Mouse (Mus musculus): ENCODE data around the gene Itpr2. TPM values are rescaled to one million over a fixed set of nuclear protein-coding genes. Genes with fewer than 3 reads are reported as not detected.
"Not testable (repeated sequence)": the region's sequence is repeated elsewhere in the genome, so short reads cannot be mapped to it uniquely, and the experiment has no call there.

The Itpr2 gene
- total RNA-seq, 2 experiments from 2014 or later = 15.6 to 22.1 TPM

GRCm38 (mm10) chr6:146478888-146479683 lies 22.9 kb downstream of the Itpr2 start:
- TF ChIP-seq CTCF (conservative IDR thresholded peaks at IDR 0.05) = no peak
- DNase-seq (ENCODE audit: low spot score in 2 of 2) = no peak
- Histone ChIP-seq H3K4me3 (no peak overlapping the region), H3K27ac (no peak overlapping the region)

GRCm38 (mm10) chr6:146476865-146477264 lies 25.2 kb downstream of the Itpr2 start:
- no peak for DNase-seq (ENCODE audit: low spot score in 2 of 2)

GRCm38 (mm10) chr6:146474166-146474565 lies 27.9 kb downstream of the Itpr2 start:
- H3K27ac ChIP-seq = no peak overlapping the region
- no peak for DNase-seq (ENCODE audit: low spot score in 2 of 2)
- no peak for TF ChIP-seq CTCF (conservative IDR thresholded peaks at IDR 0.05)
- no peak overlapping the region for H3K4me3 ChIP-seq

More at GRCm38 (mm10) chr6:146476865-146477264, 25.2 kb downstream of the Itpr2 start:
- no peak for TF ChIP-seq CTCF (conservative IDR thresholded peaks at IDR 0.05)
- Histone ChIP-seq H3K27ac (no peak overlapping the region), H3K4me3 (no peak overlapping the region)

DNA sequence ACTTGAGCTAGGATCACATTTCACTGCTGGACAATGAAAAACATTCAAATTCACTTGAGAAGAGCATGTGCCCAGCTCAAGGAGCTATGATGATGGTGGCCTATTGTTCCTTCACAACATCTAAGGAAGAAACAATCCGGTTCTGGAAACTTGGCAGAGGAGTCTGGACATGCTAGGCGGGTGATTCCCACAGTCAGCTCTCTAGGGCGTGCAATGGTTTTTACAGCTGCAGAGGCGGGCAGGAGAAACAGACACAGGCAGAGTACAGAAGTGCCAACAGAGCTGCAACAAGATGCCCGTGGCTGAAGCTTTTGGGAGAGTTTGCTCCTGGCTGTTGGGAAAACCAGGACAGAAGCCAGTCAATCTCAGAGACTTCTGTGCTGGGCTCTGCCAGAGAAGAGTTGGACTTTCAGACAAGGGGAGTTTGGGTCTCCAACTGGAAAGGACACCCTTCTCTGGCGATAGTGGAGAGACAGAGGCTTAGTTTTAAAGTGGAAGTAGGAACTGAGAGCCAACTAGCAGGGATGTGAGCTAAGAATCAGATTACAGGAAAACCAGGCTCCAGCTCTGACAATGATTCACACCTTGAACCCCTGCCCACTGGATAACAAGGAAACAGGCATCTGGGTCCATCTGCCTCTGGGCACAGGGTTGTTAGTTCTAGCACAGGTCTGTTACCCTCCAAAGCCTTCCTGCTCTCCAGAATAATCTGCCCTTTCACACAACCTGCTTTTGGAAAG lies 28.6 kb downstream of the Itpr2 start:
- no peak overlapping the region for H3K4me3 ChIP-seq
- no peak for DNase-seq (ENCODE audit: low spot score in 2 of 2)
- no peak for TF ChIP-seq CTCF (conservative IDR thresholded peaks at IDR 0.05)

GRCm38 (mm10) chr6:146470378-146470777 lies 31.6 kb downstream of the Itpr2 start:
- no peak overlapping the region for H3K4me3 ChIP-seq
- DNase-seq (ENCODE audit: low spot score in 2 of 2) = no peak
- no peak for TF ChIP-seq CTCF (conservative IDR thresholded peaks at IDR 0.05)
- no peak overlapping the region for H3K27ac ChIP-seq

More for the DNA sequence above, 28.6 kb downstream of the Itpr2 start:
- no peak overlapping the region for H3K27ac ChIP-seq

DNA sequence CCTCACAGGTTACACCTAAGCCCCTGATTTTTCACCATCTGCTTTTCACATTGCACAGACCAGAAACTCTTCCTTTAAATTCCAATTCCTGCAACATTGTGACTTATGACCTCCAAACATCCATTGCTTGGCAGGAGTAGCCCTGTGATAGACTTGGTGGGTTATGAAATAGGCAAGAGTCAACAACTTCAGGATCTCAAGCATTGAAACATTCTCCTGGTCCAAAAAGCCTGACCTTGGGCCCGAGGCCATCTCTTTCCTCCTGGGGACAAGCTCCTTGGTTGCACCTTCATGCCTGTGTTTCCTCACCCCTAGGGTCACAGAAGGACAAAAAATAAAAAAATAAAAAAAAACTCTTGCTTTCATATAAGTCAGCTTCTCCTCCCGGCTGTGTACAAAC lies 32.1 kb downstream of the Itpr2 start:
- DNase-seq (ENCODE audit: low spot score in 2 of 2) = no peak
- TF ChIP-seq CTCF (conservative IDR thresholded peaks at IDR 0.05) = no peak
- no peak overlapping the region for H3K4me3 ChIP-seq

DNA sequence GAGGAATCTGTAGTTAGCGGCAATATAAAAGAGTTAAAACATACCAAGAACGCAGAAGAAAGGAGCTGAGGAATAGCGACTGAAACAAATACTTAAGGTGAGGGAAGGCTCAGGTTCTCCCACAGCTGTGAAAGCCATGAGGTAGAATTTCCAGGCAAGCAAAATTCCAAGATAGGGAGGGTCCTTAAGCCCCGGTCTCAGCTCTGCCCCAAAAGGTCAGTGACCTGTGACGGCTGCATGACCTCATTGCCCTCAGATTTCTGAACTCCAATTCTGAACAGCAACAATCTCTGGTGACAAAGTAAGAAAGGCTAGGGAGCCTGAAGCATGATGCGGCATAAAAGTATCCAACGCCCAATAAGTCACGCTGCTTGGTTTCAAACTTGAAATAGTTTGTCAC lies 33.7 kb downstream of the Itpr2 start:
- no peak for DNase-seq (ENCODE audit: low spot score in 2 of 2)
- H3K4me3 ChIP-seq = no peak overlapping the region
- TF ChIP-seq CTCF (conservative IDR thresholded peaks at IDR 0.05) = no peak
- no peak overlapping the region for H3K27ac ChIP-seq

More for the DNA sequence above, 32.1 kb downstream of the Itpr2 start:
- H3K27ac ChIP-seq = no peak overlapping the region

DNA sequence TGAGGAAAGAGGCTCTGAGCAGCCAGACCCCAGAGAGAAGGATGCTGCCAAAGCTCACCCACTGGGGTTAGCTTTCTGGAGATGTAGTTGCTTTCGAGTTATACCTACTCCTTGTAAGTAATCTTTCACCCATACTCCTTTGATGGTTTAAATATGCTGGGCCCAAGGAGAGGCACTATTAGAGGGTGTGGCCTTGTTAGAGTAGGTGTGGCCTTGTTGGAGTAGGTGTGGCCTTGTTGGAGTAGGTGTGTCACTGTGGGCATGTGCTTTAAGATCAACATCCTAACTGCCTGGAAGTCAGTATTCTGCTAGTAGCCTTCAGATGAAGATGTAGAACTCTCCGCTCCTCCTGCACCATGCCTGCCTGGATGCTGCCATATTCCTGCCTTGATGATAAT lies 37.4 kb downstream of the Itpr2 start:
- H3K27ac ChIP-seq; DNase-seq (ENCODE audit: low spot score in 2 of 2); H3K4me3 ChIP-seq: not testable (repeated sequence)

DNA sequence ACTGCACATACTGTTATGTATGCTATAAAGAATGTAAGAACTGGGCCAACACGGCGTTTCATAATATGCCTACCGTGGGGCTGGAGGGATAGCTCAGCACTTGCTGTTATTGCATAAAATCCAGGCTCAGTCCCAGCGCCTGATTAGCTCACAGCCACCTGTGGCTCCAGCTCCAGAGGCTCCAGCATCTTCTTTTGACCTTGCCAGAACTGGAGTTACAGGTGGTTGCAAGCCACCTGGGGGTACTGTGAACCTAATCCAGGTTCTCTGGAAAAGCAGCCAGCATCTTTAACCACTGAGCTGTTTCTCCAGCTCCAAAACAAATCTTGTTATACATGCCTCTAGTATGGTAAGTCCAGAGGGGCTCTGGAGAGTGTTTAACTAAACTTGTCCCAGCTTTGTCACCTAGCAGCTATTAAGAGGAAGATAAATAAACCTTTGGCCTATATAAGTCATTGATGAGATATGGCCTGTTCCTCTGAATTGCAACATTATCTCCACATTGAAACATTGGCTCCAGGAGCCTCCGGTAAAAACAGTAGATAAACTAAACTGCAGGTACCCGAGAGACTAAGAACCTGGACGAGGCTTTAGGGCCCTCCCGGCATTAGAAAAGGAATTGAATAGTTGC lies 37.9 kb downstream of the Itpr2 start:
- H3K27ac ChIP-seq = no peak overlapping the region
- DNase-seq (ENCODE audit: low spot score in 2 of 2) = no peak
- TF ChIP-seq CTCF (conservative IDR thresholded peaks at IDR 0.05) = no peak
- H3K4me3 ChIP-seq = no peak overlapping the region

- no peak overlapping the region for H3K27ac ChIP-seq
- no peak for TF ChIP-seq CTCF (conservative IDR thresholded peaks at IDR 0.05)
- H3K4me3 ChIP-seq = no peak overlapping the region
- DNase-seq (ENCODE audit: low spot score in 2 of 2) = no peak
These were observed 41.1 kb downstream of the Itpr2 start for GRCm38 (mm10) chr6:146460936-146461335.

GRCm38 (mm10) chr6:146458436-146458835 lies 43.6 kb downstream of the Itpr2 start:
- DNase-seq (ENCODE audit: low spot score in 2 of 2) = no peak
- no peak overlapping the region for H3K27ac ChIP-seq
- TF ChIP-seq CTCF (conservative IDR thresholded peaks at IDR 0.05) = no peak

GRCm38 (mm10) chr6:146456741-146457140 lies 45.3 kb downstream of the Itpr2 start:
- TF ChIP-seq CTCF (conservative IDR thresholded peaks at IDR 0.05) = no peak
- Histone ChIP-seq H3K4me3 (no peak overlapping the region), H3K27ac (no peak overlapping the region)
- DNase-seq (ENCODE audit: low spot score in 2 of 2) = no peak

More at GRCm38 (mm10) chr6:146458436-146458835, 43.6 kb downstream of the Itpr2 start:
- H3K4me3 ChIP-seq = no peak overlapping the region

All from layer of hippocampus, adult 2 months (tissue).